Comparison of ENCODE assay signal across 1 mouse cellular context in the genomic region with DNA sequence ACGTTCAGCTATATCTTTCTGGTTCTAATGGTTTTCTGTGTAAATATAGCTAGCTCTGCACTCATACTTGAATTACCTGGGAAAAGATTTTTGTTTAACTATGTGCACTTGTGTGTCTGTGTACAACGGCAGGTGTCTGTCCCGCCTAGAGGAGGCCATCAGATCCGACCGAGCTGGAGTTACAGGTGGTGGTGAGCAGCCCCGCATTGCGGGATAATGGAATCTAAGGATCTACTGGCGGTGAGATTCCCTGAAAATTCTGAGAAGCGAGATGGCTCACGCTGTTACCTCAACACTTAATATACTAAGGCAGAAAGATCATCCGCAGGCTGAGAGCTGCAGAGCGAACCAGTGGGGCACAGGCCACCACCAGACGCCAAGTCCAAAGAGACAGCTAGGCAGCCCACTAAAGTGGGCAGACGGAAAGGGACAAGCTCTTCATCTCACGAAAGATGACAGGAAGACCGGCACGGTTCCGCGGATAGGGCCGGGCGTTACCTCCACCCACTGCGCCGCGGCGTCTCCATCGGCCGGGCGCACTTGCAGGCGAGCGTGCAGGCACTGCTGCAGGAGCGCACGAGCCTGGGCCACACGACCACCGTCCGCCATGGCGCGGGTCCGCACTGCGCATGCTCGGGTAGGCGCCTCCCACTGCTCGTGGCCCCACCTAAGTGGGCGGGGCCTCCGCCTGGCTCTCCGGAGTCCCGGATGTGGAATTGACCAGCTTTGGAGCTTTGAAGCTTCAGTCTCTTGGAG.
TF ChIP-seq lines count a peak whose summit lies in the region.

A gene (minus strand): TSS at position 625 of the 756 bp plus-strand sequence.

TF ChIP-seq in MEL, 35 proteins besides CTCF, POLR2A, EP300 and RAD21 (continued from another document):
- TF ChIP-seq ZMIZ1 (IDR thresholded peaks at IDR 0.05; ENCODE audit: low read depth, low read length): peak; percentile 82; the same call in 1 of the 2 replicates
- no peak for TF ChIP-seq MEF2A (IDR thresholded peaks at IDR 0.05; ENCODE audit: extremely low read depth, insufficient replicate concordance, low read depth, low read length, poor library complexity, severe bottlenecking)
